Mouse (Mus musculus) thymus, adult 2 months (tissue): ENCODE measurements at regions not wholly inside any gene's neighbourhood (a gene's known extent, or its start where the extent isn't known, plus 50 kb on each side); places are given as distances from the start of the nearest gene placed in this dataset.

ENCODE experiments used
- DNase-seq: peaks from one replicate; pipeline ENCODE4 v3.0.0; 2021
- H3K27ac ChIP-seq: fragments of 200-500 bp; 2 replicates; pipeline ENCODE4 v1.5.1; 2012; ENCODE audit warnings: low read length, control low read depth; ENCODE audit not compliant: control insufficient read depth, insufficient read depth
- H3K27me3 ChIP-seq: fragments of 200-500 bp; 2 replicates; pipeline ENCODE4 v1.6.1; 2012; ENCODE audit warnings: mild to moderate bottlenecking, low read length, moderate library complexity, mixed read lengths; ENCODE audit not compliant: control insufficient read depth, insufficient read depth
- H3K36me3 ChIP-seq: fragments of 200-500 bp; 2 replicates; pipeline ENCODE4 v1.6.1; 2012; ENCODE audit warnings: mild to moderate bottlenecking, low read length, moderate library complexity; ENCODE audit not compliant: control insufficient read depth, insufficient read depth
- H3K4me1 ChIP-seq: fragments of 200-500 bp; replicated peaks from 2 replicates; pipeline ENCODE4 v1.6.1; 2012; ENCODE audit warnings: low read length; ENCODE audit not compliant: control insufficient read depth, insufficient read depth
- H3K4me3 ChIP-seq: fragments of 200-500 bp; 2 replicates; pipeline ENCODE4 v1.5.1; 2012; ENCODE audit warnings: mild to moderate bottlenecking, low read length, control low read depth, moderate library complexity; ENCODE audit not compliant: control insufficient read depth, insufficient read depth
- CTCF ChIP-seq: fragments of 200-500 bp; IDR thresholded peaks from 2 replicates; pipeline ENCODE4 v1.5.1; 2012; ENCODE audit warnings: mild to moderate bottlenecking, control low read depth, low read length, moderate library complexity, borderline replicate concordance; ENCODE audit not compliant: control insufficient read depth, poor library complexity, insufficient read depth; ENCODE audit errors: extremely low read depth
- POLR2A ChIP-seq: fragments of 200-500 bp; IDR thresholded peaks from 2 replicates; pipeline ENCODE4 v1.6.1; 2012; ENCODE audit warnings: mild to moderate bottlenecking, low read length, control low read depth, moderate library complexity; ENCODE audit not compliant: control insufficient read depth, poor library complexity, insufficient read depth; ENCODE audit errors: extremely low read depth
- WGBS: fragments of 180-500 bp; shearing (Covaris S2); methylation state at CpG from one replicate; pipeline ENCODE4 v1.1.7; 2018; 5-methylcytosine and 5-hydroxymethylcytosine counted together

GRCm38 (mm10) chr3:80007006-80007405 is 122.7 kb downstream of the Fam198b start:
- WGBS: 91% methylated on average over 4 of the region's 4 CpGs
- no peaks in the 10 kb centered on the region for H3K36me3 ChIP-seq
- no peak overlapping the region for H3K4me3 ChIP-seq
- no peak overlapping the region for H3K27ac ChIP-seq
- no peak for TF ChIP-seq CTCF
- DNase-seq: no peak
- H3K4me1 ChIP-seq: no peaks in the 10 kb centered on the region
- H3K27me3 ChIP-seq: no peaks in the 10 kb centered on the region

- no peak overlapping the region for H3K27ac ChIP-seq
- DNase-seq: no peak
- 95% methylated on average over 1 of the region's 1 CpGs for WGBS
These were observed 124.9 kb downstream of the Fam198b start for GRCm38 (mm10) chr3:80009275-80009674.

GRCm38 (mm10) chr3:80025795-80026194 is 141.5 kb downstream of the Fam198b start:
- TF ChIP-seq POLR2A (no peak), CTCF (no peak)
- no peak overlapping the region for H3K4me3 ChIP-seq
- no peaks in the 10 kb centered on the region for H3K36me3 ChIP-seq
- WGBS: 95% methylated on average over 1 of the region's 1 CpGs
- no peak for DNase-seq
- no peaks in the 10 kb centered on the region for H3K4me1 ChIP-seq
- H3K27ac ChIP-seq: no peak overlapping the region
- H3K27me3 ChIP-seq: no peaks in the 10 kb centered on the region

More at GRCm38 (mm10) chr3:80009275-80009674, 124.9 kb downstream of the Fam198b start:
- Histone ChIP-seq H3K36me3 (no peaks in the 10 kb centered on the region), H3K4me3 (no peak overlapping the region), H3K27me3 (no peaks in the 10 kb centered on the region), H3K4me1 (no peaks in the 10 kb centered on the region)
- no peak for TF ChIP-seq CTCF
- TF ChIP-seq POLR2A: no peak

GRCm38 (mm10) chr3:80033071-80033470 is 148.7 kb downstream of the Fam198b start:
- H3K4me3 ChIP-seq: no peak overlapping the region
- H3K27ac ChIP-seq: no peak overlapping the region
- no peaks in the 10 kb centered on the region for H3K4me1 ChIP-seq
- H3K36me3 ChIP-seq: no peaks in the 10 kb centered on the region
- no peak for DNase-seq
- TF ChIP-seq CTCF (no peak), POLR2A (no peak)
- H3K27me3 ChIP-seq: no peaks in the 10 kb centered on the region
- 95% methylated on average over 3 of the region's 3 CpGs for WGBS

- WGBS: 86% methylated on average over 11 of the region's 11 CpGs
- no peak for DNase-seq
These were observed 154.3 kb downstream of the Fam198b start for GRCm38 (mm10) chr3:80038553-80039129.

GRCm38 (mm10) chr3:80042756-80043484 is 158.6 kb downstream of the Fam198b start:
- H3K27me3 ChIP-seq: no peaks in the 10 kb centered on the region
- H3K27ac ChIP-seq: no peak overlapping the region
- DNase-seq: no peak
- no peak overlapping the region for H3K4me3 ChIP-seq
- no peak for TF ChIP-seq CTCF
- TF ChIP-seq POLR2A: no peak
- 79% methylated on average over 5 of the region's 5 CpGs for WGBS
- no peaks in the 10 kb centered on the region for H3K36me3 ChIP-seq
- no peaks in the 10 kb centered on the region for H3K4me1 ChIP-seq

More at GRCm38 (mm10) chr3:80038553-80039129, 154.3 kb downstream of the Fam198b start:
- TF ChIP-seq CTCF (no peak), POLR2A (no peak)
- Histone ChIP-seq H3K4me1 (no peaks in the 10 kb centered on the region), H3K36me3 (no peaks in the 10 kb centered on the region), H3K27ac (no peak overlapping the region), H3K27me3 (no peaks in the 10 kb centered on the region), H3K4me3 (no peak overlapping the region)
